Mouse (Mus musculus) A20 (cell line): Measurements from ENCODE around the gene Cldn34c3.
"Not testable (repeated sequence)": the region's sequence is repeated elsewhere in the genome, so short reads cannot be mapped to it uniquely, and the experiment has no call there.

ENCODE experiments used
- DNase-seq: peaks from one replicate; pipeline ENCODE4 v3.0.0-alpha.2; 2011; ENCODE audit warnings: low read depth, low spot score

Cldn34c3 gene

GRCm38 (mm10) chrX:123793365-123793764 lies at the start of gene Cldn34c3:
TSS of gene Cldn34c3 (plus strand) at chrX:123793665.
- DNase-seq, result not testable (repeated sequence)
